Mouse (Mus musculus): ENCODE results near the gene Gm3636. TPM values are rescaled to one million over a fixed set of nuclear protein-coding genes. Genes with fewer than 3 reads are reported as not detected.
"Not testable (repeated sequence)": the region's sequence is repeated elsewhere in the genome, so short reads cannot be mapped to it uniquely, and the experiment has no call there.

Gene Gm3636
- 7.9 and 8.9 TPM in 2 replicates for polyA plus RNA-seq (2016; fragmentation: Nextera tagmentation; extraction: Ambion mirVana)

DNA sequence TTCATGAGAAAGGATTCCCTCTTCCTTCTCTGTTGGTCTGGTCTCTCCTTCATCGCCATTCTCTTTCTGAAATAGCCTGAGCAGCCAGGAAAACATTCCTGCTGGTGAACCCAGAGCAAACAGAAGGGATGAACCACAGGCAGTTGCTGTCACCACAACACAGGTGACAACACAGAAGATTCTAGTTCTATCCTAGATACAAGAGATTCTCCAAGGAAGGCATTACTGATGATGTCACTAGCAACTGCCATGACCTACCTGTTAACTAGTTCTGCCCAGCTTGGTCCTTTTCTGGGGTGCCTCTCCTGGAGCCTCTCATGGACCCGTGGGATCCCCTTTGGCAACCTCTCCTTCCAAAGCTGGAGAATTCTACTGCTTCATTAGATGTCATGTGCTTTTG, at the start of gene Gm3636:
Gene Gm3636 (minus strand): TSS at position 101 of the 400 bp plus-strand sequence.
- H3K4me3 ChIP-seq (replicated peaks); H3K36me3 ChIP-seq (replicated peaks); H3K4me1 ChIP-seq; H3K4me2 ChIP-seq; H3K9me3 ChIP-seq; H3K27ac ChIP-seq; ATAC-seq (ENCODE audit: low FRiP score); H3K27me3 ChIP-seq; H3K9ac ChIP-seq: not testable (repeated sequence)
- WGBS = no CpG with 5 or more reads among the region's 2 CpGs

DNA sequence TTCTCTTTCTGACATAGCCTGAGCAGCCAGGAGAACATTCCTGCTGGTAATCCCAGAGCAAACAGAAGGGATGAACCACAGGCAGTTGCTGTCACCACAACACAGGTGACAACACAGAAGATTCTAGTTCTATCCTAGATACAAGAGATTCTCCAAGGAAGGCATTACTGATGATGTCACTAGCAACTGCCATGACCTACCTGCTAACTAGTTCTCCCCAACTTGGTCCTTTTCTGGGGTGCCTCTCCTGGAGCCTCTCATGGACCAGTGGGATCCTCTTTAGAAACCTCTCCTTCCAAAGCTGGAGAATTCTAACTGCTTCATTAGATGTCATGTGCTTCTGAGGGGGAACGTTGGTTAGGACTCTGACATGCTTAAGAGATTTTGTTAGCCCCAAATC, 32.2 kb upstream of the Gm3636 start, which contains the start of gene Gm8362:
Gene Gm8362 (minus strand): TSS at position 101 of the 400 bp plus-strand sequence.
- WGBS = 80% methylated on average over 1 of the region's 1 CpGs
- H3K4me3 ChIP-seq (replicated peaks); H3K9me3 ChIP-seq; H3K4me1 ChIP-seq; H3K4me2 ChIP-seq; ATAC-seq (ENCODE audit: low FRiP score); H3K9ac ChIP-seq; H3K27ac ChIP-seq; H3K36me3 ChIP-seq (replicated peaks); H3K27me3 ChIP-seq: not testable (repeated sequence)

DNA sequence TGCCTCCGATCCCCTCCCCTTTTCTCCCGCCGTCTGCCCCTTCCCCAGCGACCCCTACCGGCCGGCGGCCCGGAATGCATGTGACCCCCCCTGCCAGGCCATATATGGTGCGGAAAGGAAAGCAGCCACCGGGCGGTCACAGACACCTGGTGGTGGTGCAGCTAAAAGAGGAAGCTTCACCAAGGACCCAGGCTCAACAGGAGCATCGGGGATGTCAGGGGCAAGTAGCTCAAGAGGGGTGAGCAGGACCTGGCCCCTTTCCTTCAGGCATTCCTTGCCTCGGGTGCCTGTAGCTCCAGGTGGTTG, 15.1 kb upstream of the Gm3636 start:
- H3K36me3 ChIP-seq (replicated peaks); H3K4me1 ChIP-seq; H3K9me3 ChIP-seq; H3K27ac ChIP-seq; H3K27me3 ChIP-seq; ATAC-seq (ENCODE audit: low FRiP score); H3K9ac ChIP-seq: not testable (repeated sequence)
- Histone ChIP-seq H3K4me3 (replicated peaks) (peak overlapping the region; percentile 45), H3K4me2 (peak overlapping the region; percentile 52)
- WGBS = 0% methylated on average over 5 of the region's 13 CpGs

DNA sequence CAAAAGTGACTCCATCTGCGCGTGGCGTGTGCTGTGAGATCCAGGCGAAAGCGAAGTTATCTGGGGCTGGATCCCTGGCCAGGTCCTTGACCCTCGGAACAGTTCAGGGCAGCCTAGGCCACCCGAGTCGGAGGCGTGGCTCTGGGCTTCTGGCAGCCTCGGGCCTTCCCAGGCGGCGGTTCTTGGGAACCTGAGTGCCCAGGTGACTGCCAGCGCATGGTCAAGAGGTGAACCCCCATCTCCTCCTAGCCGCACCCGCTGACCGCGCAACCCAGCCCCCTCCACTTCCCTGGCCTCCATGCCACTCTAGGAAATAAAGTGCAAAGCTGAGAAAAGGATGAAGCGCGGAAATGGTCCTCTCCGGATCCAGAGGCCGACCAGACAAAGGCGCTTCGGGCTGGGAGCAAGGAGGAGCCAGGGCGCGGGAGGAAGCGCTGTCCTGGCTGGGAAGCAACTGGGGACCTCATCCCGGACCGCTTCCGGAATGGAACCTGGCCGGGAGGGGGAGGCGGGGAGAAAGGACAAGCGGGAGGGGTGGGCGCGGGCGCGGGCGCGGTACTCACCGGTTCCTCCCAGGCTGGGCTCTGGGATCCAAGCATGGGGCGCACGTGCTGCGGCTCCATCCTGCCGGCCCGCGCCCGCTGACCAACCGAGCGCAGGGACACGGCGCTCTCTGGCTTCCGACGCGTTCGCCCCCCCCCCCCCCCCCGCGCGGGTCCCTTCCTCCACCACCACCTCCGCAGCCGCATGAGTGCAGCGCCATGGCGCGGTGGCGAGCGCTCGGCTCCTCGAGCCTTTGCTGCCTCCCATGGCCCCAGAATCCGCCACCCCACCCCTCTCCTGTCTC, 14.5 kb upstream of the Gm3636 start:
- H3K36me3 ChIP-seq (replicated peaks); ATAC-seq (ENCODE audit: low FRiP score); H3K27me3 ChIP-seq; H3K27ac ChIP-seq; H3K4me1 ChIP-seq; H3K9me3 ChIP-seq: not testable (repeated sequence)
- peak overlapping the region; percentile 52 for H3K4me2 ChIP-seq
- peak overlapping the region; percentile 45 for H3K4me3 ChIP-seq (replicated peaks)
- peak overlapping the region; percentile 49 for H3K9ac ChIP-seq
- WGBS = under 1% methylated on average over 23 of the region's 67 CpGs

DNA sequence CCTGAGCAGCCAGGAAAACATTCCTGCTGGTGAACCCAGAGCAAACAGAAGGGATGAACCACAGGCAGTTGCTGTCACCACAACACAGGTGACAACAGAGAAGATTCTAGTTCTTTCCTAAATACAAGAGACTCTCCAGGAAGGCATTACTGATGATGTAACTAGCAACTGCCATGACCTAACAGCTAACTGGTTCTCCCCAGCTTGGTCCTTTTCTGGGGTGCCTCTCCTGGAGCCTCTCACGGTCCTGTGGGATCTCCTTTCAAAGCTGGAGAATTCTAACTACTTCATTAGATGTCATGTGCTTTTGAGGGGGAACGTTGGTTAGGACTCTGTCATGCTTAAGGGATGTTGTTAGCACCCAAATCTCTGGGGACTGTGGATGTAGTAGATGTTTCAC, 22.0 kb downstream of the Gm3636 start, which contains the start of gene Gm8050:
Gene Gm8050 (minus strand): TSS at position 101 of the 400 bp plus-strand sequence.
- H3K4me3 ChIP-seq (replicated peaks); ATAC-seq (ENCODE audit: low FRiP score); H3K4me1 ChIP-seq; H3K27ac ChIP-seq; H3K9ac ChIP-seq; H3K4me2 ChIP-seq; H3K36me3 ChIP-seq (replicated peaks); H3K27me3 ChIP-seq; H3K9me3 ChIP-seq: not testable (repeated sequence)
- 57% methylated on average over 1 of the region's 2 CpGs for WGBS

Other genes with a start within 250 kb of the Gm3636 start
- gene Gm8356, start 205.0 kb downstream of the Gm3636 start, polyA plus RNA-seq (2016; fragmentation: Nextera tagmentation; extraction: Ambion mirVana) = not detected in 2 replicates
- 0.41 TPM in 1 of 2 replicates, not detected in the other for gene Gm3629, start 151.7 kb downstream of the Gm3636 start, polyA plus RNA-seq (2016; fragmentation: Nextera tagmentation; extraction: Ambion mirVana)
- not detected in 2 replicates for gene Gm3460, start 119.9 kb downstream of the Gm3636 start, polyA plus RNA-seq (2016; fragmentation: Nextera tagmentation; extraction: Ambion mirVana)
- not detected in 2 replicates for gene Gm10251, start 58.2 kb downstream of the Gm3636 start, polyA plus RNA-seq (2016; fragmentation: Nextera tagmentation; extraction: Ambion mirVana)
- 0.31 TPM in 1 of 2 replicates, not detected in the other for gene Gm8050, start 22.1 kb downstream of the Gm3636 start, polyA plus RNA-seq (2016; fragmentation: Nextera tagmentation; extraction: Ambion mirVana)
- gene Gm8362, start 32.1 kb upstream of the Gm3636 start, polyA plus RNA-seq (2016; fragmentation: Nextera tagmentation; extraction: Ambion mirVana) = not detected in 2 replicates
- not detected in 2 replicates for gene Gm3642, start 98.0 kb upstream of the Gm3636 start, polyA plus RNA-seq (2016; fragmentation: Nextera tagmentation; extraction: Ambion mirVana)
- gene Gm3667, start 147.6 kb upstream of the Gm3636 start, polyA plus RNA-seq (2016; fragmentation: Nextera tagmentation; extraction: Ambion mirVana) = 2.4 and 2.9 TPM in 2 replicates
- gene Gm6356, start 231.5 kb upstream of the Gm3636 start, polyA plus RNA-seq (2016; fragmentation: Nextera tagmentation; extraction: Ambion mirVana) = not detected in 2 replicates

All from forebrain, embryonic 12.5 days (tissue).